ENCODE assay signal across 8 mouse cellular contexts in the genomic region with DNA sequence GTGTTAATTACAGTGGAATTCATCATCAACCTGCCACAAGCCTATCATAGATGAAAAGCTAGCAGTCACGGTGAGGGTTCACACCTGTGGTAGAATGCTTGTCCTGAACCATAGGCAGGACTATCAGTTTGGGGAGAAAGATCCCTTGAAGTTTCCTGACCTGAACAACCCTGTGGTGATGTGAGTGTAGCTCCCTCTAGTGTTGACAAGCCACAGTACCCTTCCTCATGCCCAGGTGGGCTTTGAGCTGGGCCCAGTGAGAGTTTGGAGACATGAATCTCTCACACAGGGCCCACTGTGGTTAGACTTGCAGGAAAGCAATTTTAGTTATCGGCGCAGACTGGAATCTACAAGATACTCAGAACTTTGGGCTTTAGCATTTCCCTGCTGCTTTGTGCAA. TPM values are rescaled to one million over a fixed set of nuclear protein-coding genes. Genes with fewer than 3 reads are reported as not detected.
DNase-seq lines count a peak whose midpoint lies in the region; ATAC-seq and TF ChIP-seq lines count a peak whose summit lies in the region.

No protein-coding gene starts in this region.

- no peak overlapping the region for H3K4me2 ChIP-seq in neural tube, embryonic 15.5 days
- H3K4me2 ChIP-seq in kidney, embryonic 16.5 days (replicated peaks; ENCODE audit: low read depth, low read length), result no peak overlapping the region

- H3K27me3 ChIP-seq in neural tube, embryonic 15.5 days (replicated peaks), result no peaks in the 10 kb centered on the region
- no peaks in the 10 kb centered on the region for H3K27me3 ChIP-seq in kidney, embryonic 16.5 days (ENCODE audit: insufficient read depth, low read length)

- 79% methylated on average over 3 of the region's 3 CpGs for WGBS in neural tube, embryonic 15.5 days
- 74% methylated on average over 3 of the region's 3 CpGs for WGBS in kidney, embryonic 16.5 days

- peaks cover 11% of the 10 kb centered on the region for H3K4me1 ChIP-seq in neural tube, embryonic 15.5 days
- H3K4me1 ChIP-seq in cortical plate, adult 2 months (ENCODE audit: control insufficient read depth, insufficient read depth, low read length), result no peaks in the 10 kb centered on the region
- H3K4me1 ChIP-seq in kidney, embryonic 16.5 days (ENCODE audit: insufficient read depth, low read length), result peaks cover 19% of the 10 kb centered on the region

- no peak for ATAC-seq in cerebellum, adult (ENCODE audit: insufficient number of reproducible peaks, low FRiP score, low TSS enrichment)
- no peak for ATAC-seq in neural tube, embryonic 15.5 days (ENCODE audit: low FRiP score)
- ATAC-seq in kidney, embryonic 16.5 days (ENCODE audit: low FRiP score, low TSS enrichment), result peak; percentile 24; the same call in 1 of the 2 replicates
- ATAC-seq in megakaryocyte, adult 5-6 weeks (ENCODE audit: poor library complexity, severe bottlenecking), result 0 out of 2 replicates have a peak, but pooled peaks have one; percentile 38

- no peak overlapping the region for H3K27ac ChIP-seq in neural tube, embryonic 15.5 days (replicated peaks)
- H3K27ac ChIP-seq in cortical plate, adult 2 months (ENCODE audit: insufficient read depth, low read length), result no peak overlapping the region
- H3K27ac ChIP-seq in kidney, embryonic 16.5 days (ENCODE audit: low read length), result no peak overlapping the region

- no peaks in the 10 kb centered on the region for H3K9me3 ChIP-seq in neural tube, embryonic 15.5 days (replicated peaks)
- no peaks in the 10 kb centered on the region for H3K9me3 ChIP-seq in kidney, embryonic 16.5 days (ENCODE audit: low read length)

- no peak overlapping the region for H3K9ac ChIP-seq in neural tube, embryonic 15.5 days (replicated peaks)
- H3K9ac ChIP-seq in kidney, embryonic 16.5 days (replicated peaks; ENCODE audit: low read length), result no peak overlapping the region

- H3K36me3 ChIP-seq in neural tube, embryonic 15.5 days, result no peaks in the 10 kb centered on the region
- H3K36me3 ChIP-seq in kidney, embryonic 16.5 days (ENCODE audit: insufficient read depth, low read length), result no peaks in the 10 kb centered on the region

- TF ChIP-seq CTCF in cortical plate, adult 2 months (IDR thresholded peaks at IDR 0.05; ENCODE audit: extremely low read depth, insufficient read depth, low read length), result peak; percentile 81

- peak; percentile 38 for DNase-seq in cerebellum, adult 9-10 months
- DNase-seq in neural tube, embryonic 10.5 days (ENCODE audit: extremely low spot score, low spot score), result peak; percentile 34
- DNase-seq in Muller cell, postnatal 12 days (ENCODE audit: inconsistent ontology term), result no peak

- no peak overlapping the region for H3K4me3 ChIP-seq in neural tube, embryonic 15.5 days (replicated peaks)
- H3K4me3 ChIP-seq in cortical plate, adult 2 months (ENCODE audit: insufficient read depth, low read length), result no peak overlapping the region
- no peak overlapping the region for H3K4me3 ChIP-seq in kidney, embryonic 16.5 days (ENCODE audit: low read length)

- no peak for TF ChIP-seq POLR2A in cortical plate, adult 2 months (IDR thresholded peaks at IDR 0.05; ENCODE audit: extremely low read depth, insufficient read depth, low read length)

RNA-seq across cellular contexts. Expression of gene Spock2, which starts 39.5 kb away (rescaled TPM):
- 114 and 122 TPM in 2 replicates for polyA plus RNA-seq in neural tube, embryonic 15.5 days (2015; fragmentation: Nextera tagmentation; extraction: Ambion mirVana)
- polyA plus RNA-seq in cortical plate, adult 2 months (2012; rRNA removed), result 382 and 387 TPM in 2 replicates
- polyA plus RNA-seq in kidney, embryonic 16.5 days (2015; fragmentation: Nextera tagmentation; extraction: Ambion mirVana), result 47.1 and 56.8 TPM in 2 replicates
- 0.11 and 0.20 TPM in 2 replicates for total RNA-seq in megakaryocyte, adult 5-6 weeks (2015)
- 0.04 and 0.07 TPM in 2 replicates for total RNA-seq in megakaryocyte, adult 5-6 weeks (2017)

Comparison
In these comparisons a context has a peak if more than half of its experiments do, and no peak if none do; other contexts are left out.
1. ATAC-seq: peak in kidney, embryonic 16.5 days (single experiment) and megakaryocyte, adult 5-6 weeks (single experiment); none in cerebellum, adult (single experiment) and neural tube, embryonic 15.5 days (single experiment).